Mouse (Mus musculus): ENCODE data around the gene Dab2. TPM values are rescaled to one million over a fixed set of nuclear protein-coding genes. Genes with fewer than 3 reads are reported as not detected.

The Dab2 gene
- polyA plus RNA-seq, 1 experiment from 2014 or later, result 47.5 TPM

DNA sequence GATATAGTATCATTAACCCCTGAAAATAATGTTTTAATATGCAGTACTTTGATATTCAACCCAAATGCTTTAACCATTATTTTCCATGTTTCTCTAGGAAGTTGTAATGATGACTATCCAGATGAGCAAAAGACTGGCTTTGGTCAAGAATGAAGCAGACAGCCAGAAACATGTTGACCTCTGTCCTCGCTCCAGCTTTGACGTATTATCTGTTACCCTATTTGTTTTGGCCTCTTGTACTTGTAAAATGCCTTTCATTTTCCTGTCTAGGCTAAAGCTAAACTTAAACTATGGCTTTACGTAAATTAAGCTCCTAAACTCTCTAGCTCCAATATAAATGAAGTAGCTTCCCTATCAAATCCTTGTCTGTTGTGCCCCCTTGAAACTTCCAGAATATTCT is 139.1 kb downstream of the Dab2 start:
- DNase-seq (ENCODE audit: low spot score) (no peak), ATAC-seq (replicated peaks; ENCODE audit: low FRiP score, low TSS enrichment, low read depth) (no peak)
- no peak overlapping the region for H3K4me3 ChIP-seq (ENCODE audit: low read depth, low read length)
- no peaks in the 10 kb centered on the region for H3K27me3 ChIP-seq (replicated peaks; ENCODE audit: control insufficient read depth, insufficient read depth, low read length)
- no peaks in the 10 kb centered on the region for H3K9me3 ChIP-seq (ENCODE audit: control insufficient read depth, low read length)
- H3K4me1 ChIP-seq (replicated peaks; ENCODE audit: control insufficient read depth, insufficient read depth, low read length), result no peaks in the 10 kb centered on the region; the same call in 1 of the 2 replicates
- H3K4me2 ChIP-seq (ENCODE audit: low read length), result no peak overlapping the region
- H3K27ac ChIP-seq (ENCODE audit: low read depth), result no peak overlapping the region
- WGBS, result 65% methylated on average over 3 of the region's 3 CpGs
- no peak overlapping the region for H3K9ac ChIP-seq (ENCODE audit: low read length)
- peaks cover 17% of the 10 kb centered on the region; the same call in 1 of the 2 replicates for H3K36me3 ChIP-seq (ENCODE audit: control insufficient read depth, insufficient read depth, low read length)

GRCm38 (mm10) chr15:6444452-6444851 is 144.9 kb downstream of the Dab2 start:
- ATAC-seq (replicated peaks; ENCODE audit: low FRiP score, low TSS enrichment, low read depth) (no peak; the same call in 1 of the 2 replicates), DNase-seq (ENCODE audit: low spot score) (no peak)
- H3K4me1 ChIP-seq (replicated peaks; ENCODE audit: control insufficient read depth, insufficient read depth, low read length), result peaks cover 12% of the 10 kb centered on the region; the same call in 1 of the 2 replicates
- H3K9me3 ChIP-seq (ENCODE audit: control insufficient read depth, low read length), result no peaks in the 10 kb centered on the region
- no peaks in the 10 kb centered on the region for H3K27me3 ChIP-seq (replicated peaks; ENCODE audit: control insufficient read depth, insufficient read depth, low read length)
- no peak overlapping the region for H3K4me3 ChIP-seq (ENCODE audit: low read depth, low read length)
- H3K4me2 ChIP-seq (ENCODE audit: low read length), result no peak overlapping the region
- no peaks in the 10 kb centered on the region for H3K36me3 ChIP-seq (ENCODE audit: control insufficient read depth, insufficient read depth, low read length)
- H3K9ac ChIP-seq (ENCODE audit: low read length), result no peak overlapping the region
- H3K27ac ChIP-seq (ENCODE audit: low read depth), result no peak overlapping the region
- 60% methylated on average over 2 of the region's 2 CpGs for WGBS

DNA sequence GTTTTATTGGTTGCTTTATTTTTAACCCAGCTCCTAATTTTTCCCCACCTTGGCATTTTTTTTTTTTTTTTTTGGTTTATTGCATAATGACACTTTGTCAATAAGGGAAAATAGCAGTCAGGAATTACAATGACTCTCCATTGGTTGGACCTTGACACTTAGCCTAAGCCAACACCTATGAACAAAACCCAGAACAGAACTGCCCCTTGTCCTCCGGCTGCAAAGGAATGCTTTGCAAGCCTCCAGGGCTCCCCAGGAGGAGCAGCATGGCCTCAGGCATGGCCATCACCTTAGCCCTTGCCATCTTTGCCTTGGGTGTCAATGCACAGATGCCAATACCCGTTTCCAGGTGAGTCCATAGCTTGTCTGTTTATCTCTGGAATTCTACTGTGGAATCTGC is 145.5 kb downstream of the Dab2 start, which contains the start of gene C9:
Gene C9 (plus strand): TSS at position 193 of the 400 bp plus-strand sequence.
- Histone ChIP-seq H3K4me2 (ENCODE audit: low read length) (no peak within 1 kb of the TSS), H3K4me3 (ENCODE audit: low read depth, low read length) (no peak within 1 kb of the TSS), H3K27ac (ENCODE audit: low read depth) (no peak within 1 kb of the TSS), H3K9me3 (ENCODE audit: control insufficient read depth, low read length) (no peaks in the 10 kb centered on the region), H3K9ac (ENCODE audit: low read length) (no peak within 1 kb of the TSS), H3K27me3 (replicated peaks; ENCODE audit: control insufficient read depth, insufficient read depth, low read length) (no peaks in the 10 kb centered on the region), H3K36me3 (ENCODE audit: control insufficient read depth, insufficient read depth, low read length) (no peaks in the 10 kb centered on the region), H3K4me1 (replicated peaks; ENCODE audit: control insufficient read depth, insufficient read depth, low read length) (peaks cover 12% of the 10 kb centered on the region; the same call in 1 of the 2 replicates)
- 39% methylated on average over 2 of the region's 2 CpGs for WGBS
- DNase-seq (ENCODE audit: low spot score), result no peak
- no peak for ATAC-seq (replicated peaks; ENCODE audit: low FRiP score, low TSS enrichment, low read depth)

- WGBS, result 59% methylated on average over 1 of the region's 1 CpGs
- H3K27ac ChIP-seq (ENCODE audit: low read depth), result no peak overlapping the region
- H3K36me3 ChIP-seq (ENCODE audit: control insufficient read depth, insufficient read depth, low read length), result no peaks in the 10 kb centered on the region
- no peaks in the 10 kb centered on the region for H3K27me3 ChIP-seq (replicated peaks; ENCODE audit: control insufficient read depth, insufficient read depth, low read length)
- ATAC-seq (replicated peaks; ENCODE audit: low FRiP score, low TSS enrichment, low read depth) (no peak), DNase-seq (ENCODE audit: low spot score) (no peak)
- H3K4me3 ChIP-seq (ENCODE audit: low read depth, low read length), result no peak overlapping the region
- no peaks in the 10 kb centered on the region for H3K9me3 ChIP-seq (ENCODE audit: control insufficient read depth, low read length)
- no peak overlapping the region for H3K4me2 ChIP-seq (ENCODE audit: low read length)
- no peak overlapping the region for H3K9ac ChIP-seq (ENCODE audit: low read length)
- H3K4me1 ChIP-seq (replicated peaks; ENCODE audit: control insufficient read depth, insufficient read depth, low read length), result peaks cover 12% of the 10 kb centered on the region; the same call in 1 of the 2 replicates
Measured at GRCm38 (mm10) chr15:6446181-6446580, 146.6 kb downstream of the Dab2 start.

GRCm38 (mm10) chr15:6448892-6449291 is 149.3 kb downstream of the Dab2 start:
- Histone ChIP-seq H3K9me3 (ENCODE audit: control insufficient read depth, low read length) (no peaks in the 10 kb centered on the region), H3K4me3 (ENCODE audit: low read depth, low read length) (no peak overlapping the region), H3K36me3 (ENCODE audit: control insufficient read depth, insufficient read depth, low read length) (no peaks in the 10 kb centered on the region), H3K9ac (ENCODE audit: low read length) (no peak overlapping the region), H3K4me2 (ENCODE audit: low read length) (peak overlapping the region; percentile 16; the same call in 1 of the 2 replicates), H3K4me1 (replicated peaks; ENCODE audit: control insufficient read depth, insufficient read depth, low read length) (peaks cover 12% of the 10 kb centered on the region; the same call in 1 of the 2 replicates), H3K27me3 (replicated peaks; ENCODE audit: control insufficient read depth, insufficient read depth, low read length) (no peaks in the 10 kb centered on the region), H3K27ac (ENCODE audit: low read depth) (no peak overlapping the region)
- ATAC-seq (replicated peaks; ENCODE audit: low FRiP score, low TSS enrichment, low read depth) (0 out of 2 replicates have a peak, but pooled peaks have one; percentile 57), DNase-seq (ENCODE audit: low spot score) (no peak)
- WGBS, result 12% methylated on average over 9 of the region's 9 CpGs

GRCm38 (mm10) chr15:6454461-6454860 is 154.9 kb downstream of the Dab2 start:
- no peak overlapping the region for H3K27ac ChIP-seq (ENCODE audit: low read depth)
- no peak overlapping the region for H3K4me3 ChIP-seq (ENCODE audit: low read depth, low read length)
- WGBS, result 71% methylated on average over 2 of the region's 2 CpGs
- no peaks in the 10 kb centered on the region; the same call in 1 of the 2 replicates for H3K4me1 ChIP-seq (replicated peaks; ENCODE audit: control insufficient read depth, insufficient read depth, low read length)
- no peak overlapping the region for H3K9ac ChIP-seq (ENCODE audit: low read length)
- DNase-seq (ENCODE audit: low spot score), result no peak
- H3K27me3 ChIP-seq (replicated peaks; ENCODE audit: control insufficient read depth, insufficient read depth, low read length), result no peaks in the 10 kb centered on the region
- no peak overlapping the region for H3K4me2 ChIP-seq (ENCODE audit: low read length)
- no peak for ATAC-seq (replicated peaks; ENCODE audit: low FRiP score, low TSS enrichment, low read depth)
- no peaks in the 10 kb centered on the region for H3K36me3 ChIP-seq (ENCODE audit: control insufficient read depth, insufficient read depth, low read length)
- H3K9me3 ChIP-seq (ENCODE audit: control insufficient read depth, low read length), result no peaks in the 10 kb centered on the region

- H3K4me3 ChIP-seq (ENCODE audit: low read depth, low read length), result no peak overlapping the region
- H3K9ac ChIP-seq (ENCODE audit: low read length), result no peak overlapping the region
- no peaks in the 10 kb centered on the region for H3K9me3 ChIP-seq (ENCODE audit: control insufficient read depth, low read length)
- ATAC-seq (replicated peaks; ENCODE audit: low FRiP score, low TSS enrichment, low read depth) (no peak), DNase-seq (ENCODE audit: low spot score) (no peak)
- 77% methylated on average over 8 of the region's 8 CpGs for WGBS
- H3K36me3 ChIP-seq (ENCODE audit: control insufficient read depth, insufficient read depth, low read length), result no peaks in the 10 kb centered on the region
- H3K27ac ChIP-seq (ENCODE audit: low read depth), result no peak overlapping the region
- no peaks in the 10 kb centered on the region for H3K27me3 ChIP-seq (replicated peaks; ENCODE audit: control insufficient read depth, insufficient read depth, low read length)
- no peak overlapping the region for H3K4me2 ChIP-seq (ENCODE audit: low read length)
- no peaks in the 10 kb centered on the region for H3K4me1 ChIP-seq (replicated peaks; ENCODE audit: control insufficient read depth, insufficient read depth, low read length)
Measured at GRCm38 (mm10) chr15:6461381-6461780, 161.8 kb downstream of the Dab2 start.

GRCm38 (mm10) chr15:6463361-6463923 is 163.9 kb downstream of the Dab2 start:
- Histone ChIP-seq H3K27me3 (replicated peaks; ENCODE audit: control insufficient read depth, insufficient read depth, low read length) (no peaks in the 10 kb centered on the region), H3K27ac (ENCODE audit: low read depth) (no peak overlapping the region), H3K4me1 (replicated peaks; ENCODE audit: control insufficient read depth, insufficient read depth, low read length) (no peaks in the 10 kb centered on the region), H3K9me3 (ENCODE audit: control insufficient read depth, low read length) (no peaks in the 10 kb centered on the region), H3K4me2 (ENCODE audit: low read length) (no peak overlapping the region), H3K9ac (ENCODE audit: low read length) (no peak overlapping the region), H3K36me3 (ENCODE audit: control insufficient read depth, insufficient read depth, low read length) (no peaks in the 10 kb centered on the region), H3K4me3 (ENCODE audit: low read depth, low read length) (no peak overlapping the region)
- 72% methylated on average over 3 of the region's 3 CpGs for WGBS
- DNase-seq (ENCODE audit: low spot score) (no peak), ATAC-seq (replicated peaks; ENCODE audit: low FRiP score, low TSS enrichment, low read depth) (no peak)

GRCm38 (mm10) chr15:6466995-6467394 is 167.4 kb downstream of the Dab2 start:
- H3K4me3 ChIP-seq (ENCODE audit: low read depth, low read length), result no peak overlapping the region
- H3K27me3 ChIP-seq (replicated peaks; ENCODE audit: control insufficient read depth, insufficient read depth, low read length), result no peaks in the 10 kb centered on the region
- H3K4me1 ChIP-seq (replicated peaks; ENCODE audit: control insufficient read depth, insufficient read depth, low read length), result no peaks in the 10 kb centered on the region
- no peaks in the 10 kb centered on the region for H3K36me3 ChIP-seq (ENCODE audit: control insufficient read depth, insufficient read depth, low read length)
- no peak overlapping the region for H3K27ac ChIP-seq (ENCODE audit: low read depth)
- no peak overlapping the region for H3K4me2 ChIP-seq (ENCODE audit: low read length)
- DNase-seq (ENCODE audit: low spot score) (no peak), ATAC-seq (replicated peaks; ENCODE audit: low FRiP score, low TSS enrichment, low read depth) (no peak)
- H3K9ac ChIP-seq (ENCODE audit: low read length), result no peak overlapping the region
- H3K9me3 ChIP-seq (ENCODE audit: control insufficient read depth, low read length), result no peaks in the 10 kb centered on the region
- WGBS, result 80% methylated on average over 10 of the region's 10 CpGs

All from intestine, embryonic 14.5 days (tissue).